Mouse (Mus musculus) testis, postnatal 10 days (tissue): ENCODE data around the gene Mrgprd.

Experiments used
- DNase-seq: peaks from one replicate; pipeline ENCODE4 v3.0.0; 2021; ENCODE audit warnings: low spot score

The Mrgprd gene

GRCm38 (mm10) chr7:145314785-145315411 is at the start of gene Mrgprd:
Gene Mrgprd (plus strand): TSS chr7:145314835.
- DNase-seq = no peak

- DNase-seq = no peak
Observed at GRCm38 (mm10) chr7:145266011-145266410, 48.6 kb upstream of the Mrgprd start.

DNA sequence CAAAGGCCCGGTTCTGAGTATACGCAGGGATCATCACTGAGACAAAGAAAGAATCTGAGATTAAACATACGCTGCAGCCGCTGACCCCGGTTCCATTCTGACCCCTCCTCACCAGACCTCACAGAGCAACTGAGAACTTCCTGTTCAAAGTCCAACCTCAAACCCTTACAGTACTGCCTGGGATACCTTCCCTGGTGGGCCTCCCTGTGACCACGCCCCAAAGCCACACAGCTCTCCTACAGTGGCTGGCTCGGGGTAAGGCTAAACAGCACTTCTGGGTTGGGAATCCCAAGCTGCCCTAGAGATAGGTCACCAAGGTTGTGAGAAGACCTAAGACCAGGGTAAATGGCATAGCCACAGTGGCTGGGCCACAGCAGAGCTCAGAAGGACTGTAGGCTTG is 45.7 kb upstream of the Mrgprd start:
- no peak for DNase-seq

- DNase-seq = no peak
Observed at GRCm38 (mm10) chr7:145270955-145271354, 43.7 kb upstream of the Mrgprd start.

- DNase-seq = no peak
Observed at GRCm38 (mm10) chr7:145275488-145275887, 39.1 kb upstream of the Mrgprd start.

DNA sequence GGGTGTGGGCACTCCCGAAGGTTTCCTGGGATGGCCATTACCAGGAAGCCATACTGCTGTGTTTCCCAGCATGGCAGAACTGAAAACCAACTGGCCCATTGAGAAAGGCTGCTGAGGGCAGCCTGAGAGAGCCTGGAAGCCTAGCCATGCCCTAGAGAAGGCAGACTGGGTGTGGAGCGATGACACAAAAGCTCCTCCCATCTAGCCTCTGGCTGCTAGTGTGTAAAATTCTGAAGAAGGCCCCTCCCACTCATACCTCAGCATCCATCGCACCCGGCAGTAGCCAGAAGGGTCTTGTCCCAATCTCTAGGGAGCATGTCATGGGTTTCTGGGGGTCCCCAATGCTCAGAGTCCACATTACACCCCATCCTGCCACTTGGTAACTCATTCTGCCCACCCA is 33.2 kb upstream of the Mrgprd start:
- DNase-seq = no peak

GRCm38 (mm10) chr7:145283041-145283440 is 31.6 kb upstream of the Mrgprd start:
- DNase-seq = no peak

DNA sequence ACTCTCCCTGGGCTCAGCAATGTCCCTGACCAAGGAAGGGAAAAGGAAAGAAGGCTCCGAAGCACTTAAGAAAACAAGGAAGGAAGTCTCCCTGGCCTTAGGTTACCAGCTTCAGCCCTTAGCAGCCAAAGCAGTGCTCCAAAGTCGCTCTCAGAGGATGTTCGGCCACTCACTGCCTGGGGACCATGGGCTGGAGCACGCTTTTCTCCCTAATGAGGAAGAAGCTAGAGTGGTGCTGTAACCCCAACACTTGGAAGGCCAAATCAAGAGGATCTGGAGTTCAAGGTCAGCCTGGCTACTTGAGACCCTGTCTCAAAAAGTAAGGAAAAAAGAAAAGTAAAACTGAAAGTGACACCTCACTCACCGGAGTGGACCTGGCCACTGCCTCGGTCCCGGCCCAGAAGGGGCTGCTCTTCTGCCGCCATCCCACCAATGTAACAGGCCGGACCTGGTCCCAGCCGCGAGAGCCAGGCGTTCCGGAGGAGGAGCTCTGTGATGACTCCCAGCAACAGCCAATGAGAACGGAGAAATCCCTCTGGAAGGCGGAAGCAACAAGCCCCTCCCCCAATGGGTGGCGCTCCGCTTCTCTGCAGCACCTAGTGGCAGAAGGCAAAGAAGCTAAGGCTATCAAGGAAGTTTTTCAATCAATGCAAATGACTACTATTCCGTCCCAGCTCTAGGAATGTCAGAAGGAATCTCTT is 31.0 kb upstream of the Mrgprd start, which contains the start of gene Tpcn2:
TSS of gene Tpcn2 (minus strand) at position 525 of the 701 bp plus-strand sequence.
- peak; percentile 96 for DNase-seq

- no peak for DNase-seq
Observed at GRCm38 (mm10) chr7:145284293-145284692, 30.3 kb upstream of the Mrgprd start.

GRCm38 (mm10) chr7:145285476-145285875 is 29.2 kb upstream of the Mrgprd start:
- no peak for DNase-seq

GRCm38 (mm10) chr7:145287410-145287809 is 27.2 kb upstream of the Mrgprd start:
- DNase-seq = no peak

- no peak for DNase-seq
Observed at GRCm38 (mm10) chr7:145289302-145289701, 25.3 kb upstream of the Mrgprd start.

DNA sequence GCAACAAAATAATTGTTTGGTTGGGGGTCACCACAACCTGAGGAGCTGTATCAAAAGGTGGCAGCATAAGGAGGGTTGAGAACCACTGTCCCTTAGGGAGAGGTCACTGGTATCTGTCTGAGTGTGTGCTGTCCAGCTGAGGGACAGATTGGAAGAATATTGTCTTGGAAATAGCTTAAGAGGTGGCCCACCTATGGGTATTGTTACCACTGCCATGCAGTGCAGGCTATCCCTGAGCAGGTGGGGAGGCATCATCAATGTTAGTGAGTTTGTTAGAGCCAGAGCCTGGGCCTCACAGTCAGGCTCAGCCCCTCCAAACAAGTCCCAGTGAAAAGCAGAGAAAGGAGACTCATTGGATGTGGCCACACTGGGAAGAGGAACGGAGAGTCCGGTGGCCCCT is 22.8 kb upstream of the Mrgprd start:
- DNase-seq = no peak

DNA sequence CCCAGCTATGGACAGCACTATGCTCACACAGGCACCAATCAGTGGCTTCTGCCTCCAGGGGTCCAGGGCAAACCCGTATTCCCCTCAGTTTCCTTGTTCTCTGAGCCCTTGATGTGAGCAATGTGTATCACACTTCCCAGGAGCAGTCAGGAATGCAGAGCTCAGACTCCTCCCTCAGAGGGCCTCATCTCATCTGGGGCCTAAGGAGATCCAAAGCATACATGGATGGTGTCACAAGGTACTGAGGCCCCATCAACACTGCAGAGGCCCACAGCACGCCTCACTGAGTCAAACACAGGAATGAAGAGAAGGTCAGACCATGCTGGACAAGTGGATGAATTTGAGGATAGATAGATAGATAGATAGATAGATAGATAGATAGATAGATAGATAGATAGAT is 21.9 kb upstream of the Mrgprd start:
- DNase-seq = no peak

DNA sequence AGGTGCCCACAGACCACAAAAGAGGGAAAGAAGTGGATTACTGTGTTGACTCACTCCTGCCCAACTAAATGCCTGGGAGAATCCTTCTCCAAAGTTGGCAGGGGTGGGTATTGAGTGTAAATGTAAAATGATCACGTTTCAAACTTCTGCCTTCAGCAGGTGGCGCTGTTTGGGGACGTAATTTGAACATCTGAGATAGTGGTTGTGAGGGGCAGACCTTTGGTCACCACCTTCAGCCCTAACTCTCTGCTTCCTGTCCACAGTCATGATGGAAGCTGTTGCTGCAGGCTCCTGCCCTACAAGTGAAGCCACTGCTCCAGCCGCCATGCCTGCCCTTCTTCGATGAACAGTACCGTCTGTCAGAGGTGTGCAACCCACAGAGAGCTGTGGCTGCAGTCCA is 20.8 kb upstream of the Mrgprd start:
- no peak for DNase-seq

DNA sequence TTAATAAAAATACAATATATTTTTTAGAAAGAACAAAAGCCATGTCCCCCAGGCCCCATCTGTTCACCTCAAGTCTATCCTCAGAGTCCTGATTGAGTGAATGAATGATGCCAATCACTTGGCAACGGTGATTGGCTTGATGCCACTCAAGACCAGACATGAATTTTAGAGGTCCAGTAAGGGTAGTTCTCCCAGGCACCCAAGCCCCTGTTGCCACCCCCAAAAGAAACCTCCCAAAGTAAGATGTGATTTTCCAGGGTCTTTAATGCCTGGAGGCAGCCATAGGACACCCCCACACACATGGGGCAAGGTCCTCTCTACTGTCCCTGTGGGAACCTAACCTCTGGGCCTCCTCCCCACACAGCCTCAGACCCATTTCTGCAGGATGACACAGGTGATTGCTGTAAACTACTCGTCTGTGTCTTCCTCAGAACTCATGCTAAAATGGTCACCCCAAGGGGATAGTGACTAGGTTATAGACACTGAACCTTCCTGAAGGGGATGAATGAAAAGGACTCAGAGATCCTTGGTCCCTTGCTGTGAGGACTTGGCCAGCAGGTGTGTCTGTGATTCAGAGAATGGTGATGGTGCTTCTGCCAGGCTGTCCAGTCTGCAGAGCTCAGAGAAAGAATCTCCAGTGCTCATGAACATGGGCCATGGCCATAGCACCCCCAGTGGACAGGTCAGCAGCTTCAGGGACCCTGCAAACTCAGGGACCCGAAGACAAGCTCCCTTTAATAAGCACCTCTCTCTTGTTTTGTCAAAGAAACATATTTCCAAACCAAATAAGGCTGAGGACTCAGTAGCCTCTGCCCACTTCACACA is 15.8 kb upstream of the Mrgprd start:
- no peak for DNase-seq

GRCm38 (mm10) chr7:145299562-145300320 is 14.9 kb upstream of the Mrgprd start:
- DNase-seq = peak; percentile 79

DNA sequence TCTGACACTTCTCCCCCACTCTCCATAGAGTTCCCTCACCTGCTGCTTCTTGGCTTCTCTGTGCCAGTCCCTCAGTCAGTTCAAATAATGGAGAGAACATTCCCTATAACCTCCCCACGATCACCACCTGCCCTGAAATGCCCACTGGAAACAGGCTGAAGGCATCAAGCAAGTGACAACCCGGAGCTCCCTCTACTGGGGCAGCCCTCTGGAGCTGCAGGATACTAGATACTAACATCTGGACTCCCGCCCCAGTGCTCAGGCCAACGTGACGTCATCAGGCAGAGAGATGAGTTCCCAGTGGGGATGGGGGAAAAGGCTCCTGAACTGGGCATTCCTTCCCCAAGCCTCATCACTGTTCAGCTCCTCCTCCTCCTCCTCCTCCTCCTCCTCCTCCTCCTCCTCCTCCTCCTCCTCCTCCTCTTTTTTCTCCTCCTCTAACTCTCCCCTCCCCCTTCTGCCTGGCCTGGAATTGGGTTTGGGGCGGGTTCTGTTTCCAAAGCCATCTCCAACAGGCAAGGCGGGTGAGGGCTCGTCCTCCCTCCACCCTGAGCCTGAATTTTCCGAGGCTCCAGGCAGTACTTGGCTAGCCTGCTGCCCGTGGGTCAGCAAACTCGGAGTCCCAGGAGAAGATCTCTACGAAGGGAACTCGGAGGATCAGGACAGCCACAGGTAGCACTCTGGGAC is 14.2 kb upstream of the Mrgprd start, which contains the start of gene Mrgprf:
TSS of gene Mrgprf (plus strand) at position 508 of the 687 bp plus-strand sequence.
- peak; percentile 70 for DNase-seq

GRCm38 (mm10) chr7:145301008-145301340 is 13.7 kb upstream of the Mrgprd start:
- DNase-seq = no peak

- peak; percentile 78 for DNase-seq
Observed at GRCm38 (mm10) chr7:145301341-145302005, 13.2 kb upstream of the Mrgprd start.
